Mouse (Mus musculus): Measurements from ENCODE around the gene Syt2. TPM values are rescaled to one million over a fixed set of nuclear protein-coding genes. Genes with fewer than 3 reads are reported as not detected.
A peak's percentile ranks its signal among the peaks of the same experiment; 100 is the strongest.

Gene Syt2
- polyA plus RNA-seq, 1 experiment from 2014 or later, result 1.6 TPM

DNA sequence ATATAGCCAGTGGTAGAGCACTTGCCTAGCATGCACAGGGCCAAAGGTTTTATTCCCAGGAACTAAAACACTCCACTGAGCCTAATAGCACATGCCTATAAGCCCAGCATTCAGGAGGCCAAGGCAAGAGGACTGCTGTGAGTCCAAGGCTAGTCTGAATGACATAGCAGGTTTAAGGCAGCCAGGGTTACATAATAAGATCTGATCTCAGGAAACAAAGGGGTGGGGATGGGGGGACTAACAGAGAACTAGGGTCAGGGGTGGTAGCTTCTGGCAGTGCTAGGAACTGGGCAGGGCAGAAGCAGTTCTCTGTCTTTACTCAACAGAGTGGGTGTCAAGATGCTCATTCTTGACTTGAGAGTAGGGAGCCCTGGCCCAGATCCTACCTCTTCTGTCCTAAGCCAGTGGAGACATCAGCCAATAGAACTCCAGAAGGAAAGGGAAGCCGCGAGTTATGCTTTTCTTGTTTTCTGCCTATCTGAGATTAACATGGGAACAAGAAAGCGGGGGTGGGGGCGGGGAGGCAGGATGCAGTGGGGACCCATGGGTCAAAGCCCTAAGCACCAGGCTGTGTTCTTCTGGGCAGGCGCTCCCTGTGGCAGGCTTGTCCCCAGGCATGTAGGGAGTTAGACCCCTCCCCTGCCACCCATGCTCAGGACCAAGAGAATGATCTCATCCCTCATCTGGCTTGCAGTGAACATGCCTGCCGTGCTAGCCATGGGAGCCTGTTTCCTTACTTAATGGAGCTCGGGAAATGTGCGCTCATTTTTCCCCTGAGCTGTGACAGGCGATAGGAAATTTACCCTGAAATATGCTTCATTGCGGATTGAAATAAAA, 25.0 kb downstream of the Syt2 start:
- no peak for ATAC-seq (ENCODE audit: low FRiP score, low TSS enrichment)
- Histone ChIP-seq H3K36me3 (ENCODE audit: insufficient read depth, low read length) (no peaks in the 10 kb centered on the region), H3K27ac (ENCODE audit: low read length) (no peak overlapping the region), H3K4me2 (replicated peaks; ENCODE audit: low read depth, low read length) (no peak overlapping the region), H3K27me3 (ENCODE audit: insufficient read depth, low read length) (no peaks in the 10 kb centered on the region; the same call in 1 of the 2 replicates), H3K9ac (replicated peaks; ENCODE audit: low read length) (no peak overlapping the region), H3K9me3 (ENCODE audit: low read length) (no peaks in the 10 kb centered on the region), H3K4me1 (ENCODE audit: insufficient read depth, low read length) (peaks cover 15% of the 10 kb centered on the region), H3K4me3 (ENCODE audit: low read length) (no peak overlapping the region)
- WGBS, result 63% methylated on average over 10 of the region's 10 CpGs

DNA sequence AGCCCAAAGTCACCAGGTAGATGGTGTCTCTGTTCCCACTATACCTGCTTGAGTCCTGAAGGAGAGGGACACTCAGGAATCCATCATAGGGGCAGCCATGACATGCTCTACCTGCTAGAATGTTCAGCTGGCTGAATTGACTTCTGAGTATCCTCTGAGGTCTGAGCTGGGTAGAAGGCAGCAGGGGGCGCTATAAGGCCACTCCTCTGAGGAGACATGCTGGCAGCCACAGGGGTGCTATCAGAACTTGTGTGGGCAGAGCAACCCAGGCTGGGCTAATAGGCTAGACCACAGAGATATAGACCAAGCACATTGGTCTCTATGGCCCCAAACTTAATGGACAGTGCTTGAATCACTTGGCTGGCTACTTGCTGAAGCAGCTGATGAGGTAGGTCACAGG, 27.8 kb downstream of the Syt2 start:
- no peak for ATAC-seq (ENCODE audit: low FRiP score, low TSS enrichment)
- peaks cover 5% of the 10 kb centered on the region; the same call in 1 of the 2 replicates for H3K4me1 ChIP-seq (ENCODE audit: insufficient read depth, low read length)
- no peak overlapping the region for H3K9ac ChIP-seq (replicated peaks; ENCODE audit: low read length)
- no peaks in the 10 kb centered on the region; the same call in 1 of the 2 replicates for H3K27me3 ChIP-seq (ENCODE audit: insufficient read depth, low read length)
- 29% methylated on average over 1 of the region's 1 CpGs for WGBS
- H3K9me3 ChIP-seq (ENCODE audit: low read length), result no peaks in the 10 kb centered on the region
- H3K4me2 ChIP-seq (replicated peaks; ENCODE audit: low read depth, low read length), result no peak overlapping the region
- H3K36me3 ChIP-seq (ENCODE audit: insufficient read depth, low read length), result no peaks in the 10 kb centered on the region
- H3K4me3 ChIP-seq (ENCODE audit: low read length), result no peak overlapping the region
- H3K27ac ChIP-seq (ENCODE audit: low read length), result no peak overlapping the region

DNA sequence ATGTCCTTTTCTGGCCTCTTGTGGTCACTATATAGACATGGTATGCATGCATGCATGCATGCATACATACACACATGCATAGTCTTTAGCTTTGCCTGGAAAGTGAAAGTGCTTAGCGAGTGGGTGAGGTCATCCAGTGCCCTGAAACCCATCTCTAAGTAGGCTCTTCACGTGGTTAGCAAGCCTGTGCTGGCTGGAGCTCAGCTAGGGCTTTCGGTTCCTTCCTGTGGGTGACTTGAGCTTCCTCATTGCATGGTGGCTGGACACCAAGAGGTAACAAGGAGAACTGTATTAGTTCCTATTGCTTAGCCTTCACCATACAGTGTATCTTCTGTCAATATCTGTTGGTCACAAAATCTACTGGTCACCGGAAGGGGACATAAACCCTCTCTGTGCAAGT, 33.0 kb downstream of the Syt2 start:
- Histone ChIP-seq H3K36me3 (ENCODE audit: insufficient read depth, low read length) (no peaks in the 10 kb centered on the region), H3K4me1 (ENCODE audit: insufficient read depth, low read length) (0 out of 2 replicates have a peak, but pooled peaks cover 8% of the 10 kb centered on the region), H3K4me2 (replicated peaks; ENCODE audit: low read depth, low read length) (no peak overlapping the region), H3K9ac (replicated peaks; ENCODE audit: low read length) (no peak overlapping the region), H3K4me3 (ENCODE audit: low read length) (no peak overlapping the region), H3K27ac (ENCODE audit: low read length) (no peak overlapping the region), H3K27me3 (ENCODE audit: insufficient read depth, low read length) (no peaks in the 10 kb centered on the region; the same call in 1 of the 2 replicates), H3K9me3 (ENCODE audit: low read length) (no peaks in the 10 kb centered on the region)
- WGBS, result 78% methylated on average over 4 of the region's 4 CpGs
- ATAC-seq (ENCODE audit: low FRiP score, low TSS enrichment), result no peak

DNA sequence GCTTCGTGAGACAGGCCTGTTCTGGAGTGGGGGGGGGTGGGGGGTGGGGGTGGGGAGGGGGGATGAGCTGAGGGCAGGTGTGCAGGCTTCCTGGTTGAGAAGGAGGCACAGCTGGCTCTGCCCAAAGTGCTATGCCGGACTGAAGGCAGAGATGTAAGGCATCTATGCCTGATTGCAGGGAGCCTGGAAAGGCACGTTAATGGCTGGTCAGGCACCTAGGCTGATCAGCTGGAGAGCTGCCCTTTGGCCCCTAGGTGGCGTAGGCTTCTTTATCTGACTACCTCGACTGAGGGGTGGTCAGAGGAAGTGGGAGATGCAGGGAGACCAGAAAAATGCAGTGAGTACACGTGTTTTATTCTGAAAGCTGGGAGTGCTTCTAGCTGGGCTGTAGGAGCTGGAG, 34.1 kb downstream of the Syt2 start:
- H3K4me3 ChIP-seq (ENCODE audit: low read length), result no peak overlapping the region
- no peaks in the 10 kb centered on the region for H3K36me3 ChIP-seq (ENCODE audit: insufficient read depth, low read length)
- H3K27ac ChIP-seq (ENCODE audit: low read length), result no peak overlapping the region
- no peak for ATAC-seq (ENCODE audit: low FRiP score, low TSS enrichment)
- no peaks in the 10 kb centered on the region for H3K9me3 ChIP-seq (ENCODE audit: low read length)
- H3K4me1 ChIP-seq (ENCODE audit: insufficient read depth, low read length), result 0 out of 2 replicates have a peak, but pooled peaks cover 8% of the 10 kb centered on the region
- no peaks in the 10 kb centered on the region; the same call in 1 of the 2 replicates for H3K27me3 ChIP-seq (ENCODE audit: insufficient read depth, low read length)
- WGBS, result 20% methylated on average over 6 of the region's 6 CpGs
- H3K9ac ChIP-seq (replicated peaks; ENCODE audit: low read length), result no peak overlapping the region
- H3K4me2 ChIP-seq (replicated peaks; ENCODE audit: low read depth, low read length), result no peak overlapping the region

DNA sequence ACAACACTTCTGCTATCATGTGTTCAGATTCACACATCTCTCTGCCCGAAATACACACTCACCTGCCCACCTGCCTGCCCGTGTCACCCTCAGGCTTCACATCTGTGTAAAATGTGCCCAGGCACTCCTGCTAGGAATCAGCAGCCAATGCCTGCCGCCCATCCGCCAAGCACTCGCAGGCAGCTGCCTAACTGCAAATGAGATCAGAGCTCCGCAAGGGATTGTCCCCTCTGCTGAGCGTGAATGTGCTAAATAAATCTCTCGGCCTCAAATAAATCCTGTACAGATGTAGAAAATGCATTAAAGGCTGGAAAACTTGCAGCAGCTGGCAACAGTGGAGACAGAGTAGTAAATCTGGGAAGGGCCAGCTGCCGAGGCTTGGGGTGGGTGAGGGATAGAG, 36.0 kb downstream of the Syt2 start:
- Histone ChIP-seq H3K4me3 (ENCODE audit: low read length) (no peak overlapping the region), H3K27ac (ENCODE audit: low read length) (no peak overlapping the region), H3K36me3 (ENCODE audit: insufficient read depth, low read length) (no peaks in the 10 kb centered on the region), H3K4me1 (ENCODE audit: insufficient read depth, low read length) (0 out of 2 replicates have a peak, but pooled peaks cover 8% of the 10 kb centered on the region), H3K9me3 (ENCODE audit: low read length) (no peaks in the 10 kb centered on the region), H3K9ac (replicated peaks; ENCODE audit: low read length) (no peak overlapping the region), H3K4me2 (replicated peaks; ENCODE audit: low read depth, low read length) (no peak overlapping the region), H3K27me3 (ENCODE audit: insufficient read depth, low read length) (no peaks in the 10 kb centered on the region)
- ATAC-seq (ENCODE audit: low FRiP score, low TSS enrichment), result no peak
- 35% methylated on average over 9 of the region's 9 CpGs for WGBS

DNA sequence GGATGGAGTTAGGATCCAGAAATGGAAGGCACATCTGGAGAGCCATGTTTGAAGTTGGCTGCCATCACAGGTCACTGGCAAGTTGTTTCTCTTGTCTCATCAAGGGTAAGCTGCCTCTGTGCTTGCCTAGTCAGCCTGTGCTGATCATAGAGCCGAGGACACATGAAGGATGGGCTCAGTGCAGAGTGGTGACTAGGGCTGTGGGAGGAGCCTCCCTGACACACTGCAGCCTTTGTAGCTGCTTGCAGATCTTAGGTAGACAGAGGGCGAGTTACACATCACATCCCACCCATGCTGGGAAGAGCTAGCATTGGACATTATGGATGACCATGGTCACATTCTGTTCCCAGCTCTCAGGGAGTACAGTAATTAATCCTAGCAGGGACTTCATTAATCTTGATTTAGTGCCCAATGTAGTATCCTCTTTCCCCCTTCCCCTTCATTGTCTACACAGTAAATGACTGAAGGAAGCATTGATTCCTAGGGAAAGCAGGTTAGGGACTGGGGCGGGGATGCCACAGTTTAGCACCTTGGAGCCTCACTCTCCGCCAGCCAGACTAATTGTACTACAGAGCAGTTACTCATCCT, 40.5 kb downstream of the Syt2 start:
- peak; percentile 51; the same call in 1 of the 2 replicates for ATAC-seq (ENCODE audit: low FRiP score, low TSS enrichment)

DNA sequence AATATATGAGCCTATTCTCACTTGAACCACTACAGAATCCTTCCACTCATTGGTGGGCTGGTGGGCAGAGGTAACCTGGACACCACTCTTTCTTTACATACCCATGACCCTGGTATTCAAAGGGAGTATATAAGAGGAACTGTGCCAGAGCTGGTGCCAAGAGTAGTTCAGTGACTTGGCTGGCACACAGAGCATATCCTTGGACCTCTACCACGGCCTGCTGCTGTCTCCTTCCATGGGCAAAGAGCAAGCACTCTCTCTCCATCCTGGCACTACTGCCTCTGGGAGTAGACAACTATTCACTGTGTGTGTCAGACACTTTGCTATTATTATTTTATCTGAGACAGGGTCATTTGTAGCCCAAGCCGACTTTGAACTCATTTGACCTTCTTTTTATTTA, 49.8 kb downstream of the Syt2 start:
- H3K27ac ChIP-seq (ENCODE audit: low read length), result no peak overlapping the region
- ATAC-seq (ENCODE audit: low FRiP score, low TSS enrichment), result no peak
- WGBS, result 79% methylated on average over 2 of the region's 2 CpGs
- H3K4me3 ChIP-seq (ENCODE audit: low read length), result no peak overlapping the region
- no peak overlapping the region for H3K9ac ChIP-seq (replicated peaks; ENCODE audit: low read length)
- H3K4me2 ChIP-seq (replicated peaks; ENCODE audit: low read depth, low read length), result no peak overlapping the region
- H3K36me3 ChIP-seq (ENCODE audit: insufficient read depth, low read length), result no peaks in the 10 kb centered on the region
- no peaks in the 10 kb centered on the region; the same call in 1 of the 2 replicates for H3K9me3 ChIP-seq (ENCODE audit: low read length)
- H3K27me3 ChIP-seq (ENCODE audit: insufficient read depth, low read length), result no peaks in the 10 kb centered on the region
- no peaks in the 10 kb centered on the region; the same call in 1 of the 2 replicates for H3K4me1 ChIP-seq (ENCODE audit: insufficient read depth, low read length)

More for the DNA sequence above, 40.5 kb downstream of the Syt2 start:
- Histone ChIP-seq H3K27ac (ENCODE audit: low read length) (no peak overlapping the region), H3K4me2 (replicated peaks; ENCODE audit: low read depth, low read length) (no peak overlapping the region), H3K9me3 (ENCODE audit: low read length) (no peaks in the 10 kb centered on the region; the same call in 1 of the 2 replicates), H3K4me1 (ENCODE audit: insufficient read depth, low read length) (0 out of 2 replicates have a peak, but pooled peaks cover 8% of the 10 kb centered on the region), H3K9ac (replicated peaks; ENCODE audit: low read length) (no peak overlapping the region), H3K4me3 (ENCODE audit: low read length) (no peak overlapping the region), H3K36me3 (ENCODE audit: insufficient read depth, low read length) (no peaks in the 10 kb centered on the region), H3K27me3 (ENCODE audit: insufficient read depth, low read length) (no peaks in the 10 kb centered on the region)
- WGBS, result 32% methylated on average over 4 of the region's 4 CpGs

DNA sequence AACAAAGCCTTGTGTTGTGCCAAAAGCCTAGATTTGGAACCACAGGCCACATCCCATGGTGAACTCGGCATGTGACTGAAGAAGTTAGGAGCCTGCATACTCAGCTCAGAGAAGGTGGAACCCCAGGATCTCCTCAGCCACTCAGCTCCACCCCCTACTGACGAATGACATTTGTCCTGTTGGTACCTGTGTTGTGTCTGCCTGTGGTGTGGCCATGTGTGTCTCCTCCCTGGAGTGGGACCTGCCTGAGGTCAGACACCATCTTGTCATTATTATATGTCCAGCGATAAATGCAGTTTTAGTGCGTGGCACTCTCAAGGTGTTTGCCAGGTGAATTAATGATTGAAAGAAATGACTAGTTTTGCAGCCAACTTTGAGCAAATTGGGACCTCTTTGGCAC, 50.6 kb downstream of the Syt2 start:
- H3K36me3 ChIP-seq (ENCODE audit: insufficient read depth, low read length), result no peaks in the 10 kb centered on the region
- no peaks in the 10 kb centered on the region for H3K9me3 ChIP-seq (ENCODE audit: low read length)
- no peaks in the 10 kb centered on the region; the same call in 1 of the 2 replicates for H3K4me1 ChIP-seq (ENCODE audit: insufficient read depth, low read length)
- no peak overlapping the region for H3K9ac ChIP-seq (replicated peaks; ENCODE audit: low read length)
- no peak overlapping the region for H3K4me2 ChIP-seq (replicated peaks; ENCODE audit: low read depth, low read length)
- no peak overlapping the region for H3K4me3 ChIP-seq (ENCODE audit: low read length)
- 80% methylated on average over 4 of the region's 4 CpGs for WGBS
- H3K27me3 ChIP-seq (ENCODE audit: insufficient read depth, low read length), result no peaks in the 10 kb centered on the region
- no peak overlapping the region for H3K27ac ChIP-seq (ENCODE audit: low read length)
- ATAC-seq (ENCODE audit: low FRiP score, low TSS enrichment), result no peak

DNA sequence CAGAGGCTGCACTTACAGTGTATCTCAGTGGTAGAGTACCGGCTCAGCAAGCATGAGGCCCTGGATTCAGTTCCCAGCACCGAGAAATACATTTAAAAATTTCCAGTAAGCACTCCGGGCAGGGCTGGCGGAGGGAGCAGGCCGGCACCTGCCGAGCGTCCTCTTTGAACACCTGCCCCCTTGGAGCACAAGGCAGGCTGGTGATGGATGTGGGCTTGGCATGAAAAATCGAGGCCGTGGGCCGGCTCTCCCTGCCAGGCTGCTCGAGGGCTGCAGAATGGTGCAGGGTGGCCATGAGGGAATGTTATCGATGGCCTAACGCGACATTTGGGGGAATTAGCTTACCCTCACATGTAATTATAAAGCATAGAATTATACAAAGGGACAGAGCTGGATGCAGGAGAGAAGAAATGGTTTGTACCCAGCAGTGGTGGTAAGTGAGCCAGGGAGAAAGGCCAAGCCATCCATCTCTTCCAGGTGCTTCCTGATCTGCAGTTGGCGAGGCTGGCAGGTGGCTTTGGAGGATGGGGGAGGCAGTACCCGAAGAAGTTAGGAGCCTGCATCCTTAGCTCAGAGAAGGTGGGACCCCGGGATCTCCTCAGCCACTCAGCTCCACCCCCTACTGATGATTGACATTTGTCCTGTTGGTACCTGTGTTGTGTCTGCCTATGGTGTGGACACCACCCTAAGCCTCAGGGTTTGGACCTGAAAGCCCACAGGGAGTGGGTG, 51.2 kb downstream of the Syt2 start:
- Histone ChIP-seq H3K4me3 (ENCODE audit: low read length) (no peak overlapping the region), H3K36me3 (ENCODE audit: insufficient read depth, low read length) (no peaks in the 10 kb centered on the region), H3K27ac (ENCODE audit: low read length) (no peak overlapping the region), H3K4me1 (ENCODE audit: insufficient read depth, low read length) (no peaks in the 10 kb centered on the region; the same call in 1 of the 2 replicates), H3K9ac (replicated peaks; ENCODE audit: low read length) (no peak overlapping the region), H3K27me3 (ENCODE audit: insufficient read depth, low read length) (no peaks in the 10 kb centered on the region), H3K9me3 (ENCODE audit: low read length) (no peaks in the 10 kb centered on the region), H3K4me2 (replicated peaks; ENCODE audit: low read depth, low read length) (no peak overlapping the region)
- no peak for ATAC-seq (ENCODE audit: low FRiP score, low TSS enrichment)
- WGBS, result 91% methylated on average over 17 of the region's 17 CpGs
